Mouse (Mus musculus) cortical plate, adult 2 months (tissue): ENCODE measurements around the gene Olfr1419. TPM values are rescaled to one million over a fixed set of nuclear protein-coding genes. Genes with fewer than 3 reads are reported as not detected.

Experiments
- H3K27ac ChIP-seq: fragments of 200-500 bp; 2 replicates; pipeline ENCODE4 v1.5.1; 2012; ENCODE audit warnings: low read length, control low read depth, inconsistent platforms; ENCODE audit not compliant: insufficient read depth
- H3K4me1 ChIP-seq: fragments of 200-500 bp; 2 replicates; pipeline ENCODE4 v1.6.1; 2011; ENCODE audit warnings: low read length; ENCODE audit not compliant: control insufficient read depth, insufficient read depth
- H3K4me3 ChIP-seq: fragments of 200-500 bp; 2 replicates; pipeline ENCODE4 v1.5.1; 2011; ENCODE audit warnings: mild to moderate bottlenecking, low read length, control low read depth; ENCODE audit not compliant: insufficient read depth
- CTCF ChIP-seq: fragments of 200-500 bp; IDR thresholded peaks from 2 replicates; pipeline ENCODE4 v1.5.1; 2011; ENCODE audit warnings: mild to moderate bottlenecking, control low read depth, low read length; ENCODE audit not compliant: insufficient read depth; ENCODE audit errors: extremely low read depth
- POLR2A ChIP-seq: fragments of 200-500 bp; IDR thresholded peaks from 2 replicates; pipeline ENCODE4 v1.6.1; 2011; ENCODE audit warnings: mild to moderate bottlenecking, low read length, control low read depth; ENCODE audit not compliant: insufficient read depth; ENCODE audit errors: extremely low read depth
- polyA plus RNA-seq: library from polyadenylated mRNA; depleted of rRNA; stranded (reverse); fragments of >200 nt; gene quantifications from 2 replicates; pipeline ENCODE4 v1.2.3, GENCODE M21; 2012; rRNA removed

Gene Olfr1419
- polyA plus RNA-seq, 1 experiment = 0.15 TPM

GRCm38 (mm10) chr19:11819143-11819700 is 55.7 kb downstream of the Olfr1419 start, which contains the start of gene Stx3:
Stx3 (minus strand) TSS chr19:11819403.
- Histone ChIP-seq H3K4me1 (peaks cover 4% of the 10 kb centered on the region; the same call in 1 of the 2 replicates), H3K27ac (peak within 1 kb of the TSS; percentile 92), H3K4me3 (peak within 1 kb of the TSS; percentile 61)
- TF ChIP-seq POLR2A = no peak
- TF ChIP-seq CTCF = no peak

Other genes starting within 250 kb of the Olfr1419 start
- gene Ms4a3, start 234.3 kb downstream of the Olfr1419 start, polyA plus RNA-seq = not detected in 2 replicates
- gene Oosp2, start 214.5 kb downstream of the Olfr1419 start, polyA plus RNA-seq = not detected in 2 replicates
- not detected in 2 replicates for gene Oosp1, start 184.0 kb downstream of the Olfr1419 start, polyA plus RNA-seq
- gene Oosp3, start 178.1 kb downstream of the Olfr1419 start, polyA plus RNA-seq = not detected in 2 replicates
- gene Gif, start 127.6 kb downstream of the Olfr1419 start, polyA plus RNA-seq = not detected in 2 replicates
- gene Mrpl16, start 104.7 kb downstream of the Olfr1419 start, polyA plus RNA-seq = 38.9 and 39.5 TPM in 2 replicates
- 46.4 and 56.4 TPM in 2 replicates for gene Stx3, start 55.7 kb downstream of the Olfr1419 start, polyA plus RNA-seq
- not detected in 2 replicates for gene Olfr1417, start 35.9 kb downstream of the Olfr1419 start, polyA plus RNA-seq
- not detected in 2 replicates for gene Olfr1418, start 14.0 kb downstream of the Olfr1419 start, polyA plus RNA-seq
- not detected in 2 replicates for gene Olfr1420, start 11.5 kb upstream of the Olfr1419 start, polyA plus RNA-seq
- gene Patl1, start 37.3 kb upstream of the Olfr1419 start, polyA plus RNA-seq = 15.5 and 17.2 TPM in 2 replicates
- 36.0 and 37.1 TPM in 2 replicates for gene Osbp, start 90.8 kb upstream of the Olfr1419 start, polyA plus RNA-seq
- gene Olfr1423, start 166.2 kb upstream of the Olfr1419 start, polyA plus RNA-seq = not detected in 2 replicates
- gene Olfr1424, start 187.6 kb upstream of the Olfr1419 start, polyA plus RNA-seq = not detected in 2 replicates
- not detected in 2 replicates for gene Olfr1425, start 202.6 kb upstream of the Olfr1419 start, polyA plus RNA-seq
- gene Olfr1426, start 216.9 kb upstream of the Olfr1419 start, polyA plus RNA-seq = not detected in 2 replicates
- gene Olfr1427, start 228.2 kb upstream of the Olfr1419 start, polyA plus RNA-seq = not detected in 2 replicates
- gene Olfr1428, start 240.8 kb upstream of the Olfr1419 start, polyA plus RNA-seq = not detected in 2 replicates
- not detected in 2 replicates for gene Olfr76, start 248.1 kb upstream of the Olfr1419 start, polyA plus RNA-seq